Mouse (Mus musculus) CD4-positive helper T cell, adult 2 months (primary cell): ENCODE measurements at regions not wholly inside any gene's neighbourhood (a gene's known extent, or its start where the extent isn't known, plus 50 kb on each side); places are given as distances from the start of the nearest gene placed in this dataset.

Experiments
- DNase-seq: peaks from one replicate; pipeline ENCODE4 v3.0.0-alpha.2; 2012; ENCODE audit warnings: low read depth, missing footprints, low spot score

GRCm38 (mm10) chrX:68313486-68313885 is 364.9 kb upstream of the Fmr1 start:
- DNase-seq, result peak; percentile 2
